Mouse (Mus musculus) erythroblast, embryonic 14.5 days (primary cell): Measurements from ENCODE around the gene Kcnmb1.

Experiments
- GATA1 ChIP-seq: IDR thresholded peaks from 2 replicates; pipeline ENCODE4 v1.6.1; 2012; ENCODE audit warnings: low read length, inconsistent platforms, mixed read lengths
- TAL1 ChIP-seq: IDR thresholded peaks from 3 replicates; pipeline ENCODE4 v1.6.1; 2012; ENCODE audit warnings: low read length, inconsistent platforms, mixed read lengths

- no peak for TF ChIP-seq TAL1
- no peak for TF ChIP-seq GATA1
These were observed 45.9 kb downstream of the Kcnmb1 start for GRCm38 (mm10) chr11:34008702-34009101.
